Mouse (Mus musculus): ENCODE measurements around the gene Thumpd3. TPM values are rescaled to one million over a fixed set of nuclear protein-coding genes. Genes with fewer than 3 reads are reported as not detected.

Gene Thumpd3
- polyA plus RNA-seq, 1 experiment = 18.8 TPM

GRCm38 (mm10) chr6:113037946-113038734, 7.9 kb upstream of the Thumpd3 start:
- no peaks in the 10 kb centered on the region for H3K79me2 ChIP-seq (ENCODE audit: control insufficient read depth, insufficient read depth)
- H3K79me3 ChIP-seq (ENCODE audit: low read depth) = no peaks in the 10 kb centered on the region
- H3K27me3 ChIP-seq (ENCODE audit: control insufficient read depth, insufficient read depth, insufficient read length) = no peaks in the 10 kb centered on the region
- H3K36me3 ChIP-seq (ENCODE audit: control insufficient read depth, insufficient read depth) = no peaks in the 10 kb centered on the region
- no peak for TF ChIP-seq USF1 (IDR thresholded peaks at IDR 0.05; ENCODE audit: low read depth)
- TF ChIP-seq FOSL1 (IDR thresholded peaks at IDR 0.05; ENCODE audit: insufficient read depth, low read length, poor library complexity, severe bottlenecking) = no peak
- no peak for TF ChIP-seq CEBPB (IDR thresholded peaks at IDR 0.05; ENCODE audit: low read depth)
- TF ChIP-seq CTCF (IDR thresholded peaks at IDR 0.05; ENCODE audit: control insufficient read depth, insufficient read depth, insufficient read length) = peak; percentile 64
- no peak overlapping the region for H3K4me3 ChIP-seq (ENCODE audit: insufficient read depth, poor library complexity, severe bottlenecking)
- H3ac ChIP-seq (ENCODE audit: control insufficient read depth, insufficient read length, low read depth) = no peak overlapping the region

GRCm38 (mm10) chr6:113038735-113039058, 7.3 kb upstream of the Thumpd3 start:
- no peak overlapping the region for H3ac ChIP-seq (ENCODE audit: control insufficient read depth, insufficient read length, low read depth)
- H3K79me2 ChIP-seq (ENCODE audit: control insufficient read depth, insufficient read depth) = no peaks in the 10 kb centered on the region
- no peaks in the 10 kb centered on the region for H3K79me3 ChIP-seq (ENCODE audit: low read depth)
- no peak for TF ChIP-seq CEBPB (IDR thresholded peaks at IDR 0.05; ENCODE audit: low read depth)
- no peak for TF ChIP-seq MYOG (IDR thresholded peaks at IDR 0.05; ENCODE audit: control insufficient read depth, extremely low read depth, insufficient read length)
- no peak for TF ChIP-seq MYOD1 (IDR thresholded peaks at IDR 0.05; ENCODE audit: control insufficient read depth, insufficient read length, low read depth)
- no peak for TF ChIP-seq FOSL1 (IDR thresholded peaks at IDR 0.05; ENCODE audit: insufficient read depth, low read length, poor library complexity, severe bottlenecking)
- no peak for TF ChIP-seq USF1 (IDR thresholded peaks at IDR 0.05; ENCODE audit: low read depth)
- no peak for TF ChIP-seq CTCF (IDR thresholded peaks at IDR 0.05; ENCODE audit: control insufficient read depth, insufficient read depth, insufficient read length)
- TF ChIP-seq MAX (IDR thresholded peaks at IDR 0.05) = no peak
- no peaks in the 10 kb centered on the region for H3K36me3 ChIP-seq (ENCODE audit: control insufficient read depth, insufficient read depth)
- H3K27me3 ChIP-seq (ENCODE audit: control insufficient read depth, insufficient read depth, insufficient read length) = no peaks in the 10 kb centered on the region
- no peak overlapping the region for H3K4me3 ChIP-seq (ENCODE audit: insufficient read depth, poor library complexity, severe bottlenecking)

- no peaks in the 10 kb centered on the region for H3K79me3 ChIP-seq (ENCODE audit: low read depth)
- no peaks in the 10 kb centered on the region for H3K27me3 ChIP-seq (ENCODE audit: control insufficient read depth, insufficient read depth, insufficient read length)
- no peak overlapping the region for H3K4me3 ChIP-seq (ENCODE audit: insufficient read depth, poor library complexity, severe bottlenecking)
- TF ChIP-seq FOSL1 (IDR thresholded peaks at IDR 0.05; ENCODE audit: insufficient read depth, low read length, poor library complexity, severe bottlenecking) (no peak), USF1 (IDR thresholded peaks at IDR 0.05; ENCODE audit: low read depth) (no peak), MYOG (IDR thresholded peaks at IDR 0.05; ENCODE audit: control insufficient read depth, extremely low read depth, insufficient read length) (no peak), MYOD1 (IDR thresholded peaks at IDR 0.05; ENCODE audit: control insufficient read depth, insufficient read length, low read depth) (no peak), CTCF (IDR thresholded peaks at IDR 0.05; ENCODE audit: control insufficient read depth, insufficient read depth, insufficient read length) (no peak), CEBPB (IDR thresholded peaks at IDR 0.05; ENCODE audit: low read depth) (no peak), MAX (IDR thresholded peaks at IDR 0.05) (no peak)
- no peaks in the 10 kb centered on the region for H3K36me3 ChIP-seq (ENCODE audit: control insufficient read depth, insufficient read depth)
- no peak overlapping the region for H3ac ChIP-seq (ENCODE audit: control insufficient read depth, insufficient read length, low read depth)
- peaks cover 7% of the 10 kb centered on the region for H3K79me2 ChIP-seq (ENCODE audit: control insufficient read depth, insufficient read depth)
Observed at GRCm38 (mm10) chr6:113040319-113040718, 5.7 kb upstream of the Thumpd3 start.

GRCm38 (mm10) chr6:113041215-113041990, 4.6 kb upstream of the Thumpd3 start:
- TF ChIP-seq USF1 (IDR thresholded peaks at IDR 0.05; ENCODE audit: low read depth) (no peak), FOSL1 (IDR thresholded peaks at IDR 0.05; ENCODE audit: insufficient read depth, low read length, poor library complexity, severe bottlenecking) (no peak), CEBPB (IDR thresholded peaks at IDR 0.05; ENCODE audit: low read depth) (no peak), MYOG (IDR thresholded peaks at IDR 0.05; ENCODE audit: control insufficient read depth, extremely low read depth, insufficient read length) (no peak), MAX (IDR thresholded peaks at IDR 0.05) (no peak), CTCF (IDR thresholded peaks at IDR 0.05; ENCODE audit: control insufficient read depth, insufficient read depth, insufficient read length) (no peak), MYOD1 (IDR thresholded peaks at IDR 0.05; ENCODE audit: control insufficient read depth, insufficient read length, low read depth) (no peak)
- H3ac ChIP-seq (ENCODE audit: control insufficient read depth, insufficient read length, low read depth) = no peak overlapping the region
- no peak overlapping the region for H3K4me3 ChIP-seq (ENCODE audit: insufficient read depth, poor library complexity, severe bottlenecking)
- H3K27me3 ChIP-seq (ENCODE audit: control insufficient read depth, insufficient read depth, insufficient read length) = no peaks in the 10 kb centered on the region
- no peaks in the 10 kb centered on the region for H3K79me3 ChIP-seq (ENCODE audit: low read depth)
- peaks cover 15% of the 10 kb centered on the region for H3K79me2 ChIP-seq (ENCODE audit: control insufficient read depth, insufficient read depth)
- no peaks in the 10 kb centered on the region for H3K36me3 ChIP-seq (ENCODE audit: control insufficient read depth, insufficient read depth)

- Histone ChIP-seq H3K36me3 (ENCODE audit: control insufficient read depth, insufficient read depth) (peaks cover 23% of the 10 kb centered on the region), H3K79me3 (ENCODE audit: low read depth) (peaks cover 17% of the 10 kb centered on the region), H3K79me2 (ENCODE audit: control insufficient read depth, insufficient read depth) (peaks cover 40% of the 10 kb centered on the region), H3K4me3 (ENCODE audit: insufficient read depth, poor library complexity, severe bottlenecking) (peak overlapping the region; percentile 92), H3K27me3 (ENCODE audit: control insufficient read depth, insufficient read depth, insufficient read length) (no peaks in the 10 kb centered on the region), H3ac (ENCODE audit: control insufficient read depth, insufficient read length, low read depth) (peak overlapping the region; percentile 90)
- TF ChIP-seq USF1 (IDR thresholded peaks at IDR 0.05; ENCODE audit: low read depth) = no peak
- TF ChIP-seq MYOD1 (IDR thresholded peaks at IDR 0.05; ENCODE audit: control insufficient read depth, insufficient read length, low read depth) = no peak
- no peak for TF ChIP-seq MAX (IDR thresholded peaks at IDR 0.05)
- no peak for TF ChIP-seq MYOG (IDR thresholded peaks at IDR 0.05; ENCODE audit: control insufficient read depth, extremely low read depth, insufficient read length)
- TF ChIP-seq FOSL1 (IDR thresholded peaks at IDR 0.05; ENCODE audit: insufficient read depth, low read length, poor library complexity, severe bottlenecking) = no peak
- no peak for TF ChIP-seq CTCF (IDR thresholded peaks at IDR 0.05; ENCODE audit: control insufficient read depth, insufficient read depth, insufficient read length)
- no peak for TF ChIP-seq CEBPB (IDR thresholded peaks at IDR 0.05; ENCODE audit: low read depth)
Observed at GRCm38 (mm10) chr6:113045575-113045974, 450 bp upstream of the Thumpd3 start.

All from C2C12 (cell line).